Mouse (Mus musculus) brain, embryonic 14.5 days (tissue): ENCODE measurements around the gene Tmem259.

Experiments
- CTCF ChIP-seq: fragments of 200-500 bp; IDR thresholded peaks from 2 replicates; pipeline ENCODE4 v1.5.1; 2012; ENCODE audit warnings: inconsistent platforms, mild to moderate bottlenecking, moderate library complexity, borderline replicate concordance; ENCODE audit not compliant: insufficient read depth, insufficient read length; ENCODE audit errors: extremely low read depth
- POLR2A ChIP-seq: fragments of 200-500 bp; IDR thresholded peaks from 2 replicates; pipeline ENCODE4 v1.6.1; 2012; ENCODE audit warnings: mild to moderate bottlenecking, inconsistent platforms, borderline replicate concordance; ENCODE audit not compliant: poor library complexity, insufficient read depth, insufficient read length, severe bottlenecking; ENCODE audit errors: extremely low read depth

- TF ChIP-seq POLR2A = no peak
- no peak for TF ChIP-seq CTCF
Observed at GRCm38 (mm10) chr10:79968181-79968580, 15.9 kb downstream of the Tmem259 start.
